Mouse (Mus musculus): Measurements from ENCODE around the gene Dbh. TPM values are rescaled to one million over a fixed set of nuclear protein-coding genes. Genes with fewer than 3 reads are reported as not detected.
A peak's percentile ranks its signal among the peaks of the same experiment; 100 is the strongest.

The Dbh gene
- not detected in 2 replicates for polyA plus RNA-seq (2016; fragmentation: Nextera tagmentation; extraction: Ambion mirVana)

GRCm38 (mm10) chr2:27164796-27165590, at the start of gene Dbh:
Dbh (plus strand) TSS chr2:27165233.
- Histone ChIP-seq H3K4me1 (peaks cover 50% of the 10 kb centered on the region), H3K27ac (peak within 1 kb of the TSS; percentile 43; the same call in 1 of the 2 replicates), H3K36me3 (no peaks in the 10 kb centered on the region), H3K27me3 (ENCODE audit: low read depth, poor library complexity, severe bottlenecking) (no peaks in the 10 kb centered on the region), H3K9me3 (replicated peaks) (no peaks in the 10 kb centered on the region), H3K4me3 (no peak within 1 kb of the TSS)
- 85% methylated on average over 12 of the region's 12 CpGs for WGBS
- DNase-seq (ENCODE audit: low spot score) = no peak

GRCm38 (mm10) chr2:27118452-27118851, 46.6 kb upstream of the Dbh start:
- DNase-seq (ENCODE audit: low spot score) = no peak
- peaks cover 62% of the 10 kb centered on the region for H3K4me1 ChIP-seq
- H3K9me3 ChIP-seq (replicated peaks) = no peaks in the 10 kb centered on the region
- no peaks in the 10 kb centered on the region for H3K36me3 ChIP-seq
- no peak overlapping the region for H3K4me3 ChIP-seq
- 53% methylated on average over 4 of the region's 4 CpGs for WGBS
- 0 out of 2 replicates have a peak, but pooled peaks cover 7% of the 10 kb centered on the region for H3K27me3 ChIP-seq (ENCODE audit: low read depth, poor library complexity, severe bottlenecking)
- peak overlapping the region; percentile 88 for H3K27ac ChIP-seq

- Histone ChIP-seq H3K9me3 (replicated peaks) (no peaks in the 10 kb centered on the region), H3K4me1 (peaks cover 71% of the 10 kb centered on the region), H3K27me3 (ENCODE audit: low read depth, poor library complexity, severe bottlenecking) (0 out of 2 replicates have a peak, but pooled peaks cover 7% of the 10 kb centered on the region), H3K4me3 (no peak overlapping the region), H3K27ac (peak overlapping the region; percentile 88), H3K36me3 (no peaks in the 10 kb centered on the region)
- 88% methylated on average over 2 of the region's 2 CpGs for WGBS
- no peak for DNase-seq (ENCODE audit: low spot score)
These were observed 45.3 kb upstream of the Dbh start for GRCm38 (mm10) chr2:27119766-27120165.

- peak overlapping the region; percentile 88 for H3K27ac ChIP-seq
- peaks cover 71% of the 10 kb centered on the region for H3K4me1 ChIP-seq
These were observed 44.8 kb upstream of the Dbh start for GRCm38 (mm10) chr2:27120241-27120641.

GRCm38 (mm10) chr2:27121626-27122355, 43.2 kb upstream of the Dbh start:
- peak overlapping the region; percentile 36 for H3K4me3 ChIP-seq
- peaks cover 81% of the 10 kb centered on the region for H3K4me1 ChIP-seq
- 9% methylated on average over 9 of the region's 9 CpGs for WGBS
- H3K27me3 ChIP-seq (ENCODE audit: low read depth, poor library complexity, severe bottlenecking) = 0 out of 2 replicates have a peak, but pooled peaks cover 7% of the 10 kb centered on the region
- H3K9me3 ChIP-seq (replicated peaks) = no peaks in the 10 kb centered on the region
- no peaks in the 10 kb centered on the region for H3K36me3 ChIP-seq
- H3K27ac ChIP-seq = peak overlapping the region; percentile 88
- peak; percentile 87 for DNase-seq (ENCODE audit: low spot score)

More at GRCm38 (mm10) chr2:27120241-27120641, 44.8 kb upstream of the Dbh start:
- H3K36me3 ChIP-seq = no peaks in the 10 kb centered on the region
- DNase-seq (ENCODE audit: low spot score) = no peak
- no peaks in the 10 kb centered on the region for H3K9me3 ChIP-seq (replicated peaks)
- H3K4me3 ChIP-seq = no peak overlapping the region
- 0 out of 2 replicates have a peak, but pooled peaks cover 7% of the 10 kb centered on the region for H3K27me3 ChIP-seq (ENCODE audit: low read depth, poor library complexity, severe bottlenecking)
- 91% methylated on average over 8 of the region's 8 CpGs for WGBS

GRCm38 (mm10) chr2:27122578-27122977, 42.5 kb upstream of the Dbh start:
- Histone ChIP-seq H3K27ac (peak overlapping the region; percentile 88), H3K4me1 (peaks cover 78% of the 10 kb centered on the region), H3K36me3 (no peaks in the 10 kb centered on the region), H3K9me3 (replicated peaks) (no peaks in the 10 kb centered on the region), H3K4me3 (peak overlapping the region; percentile 36; the same call in 1 of the 2 replicates), H3K27me3 (ENCODE audit: low read depth, poor library complexity, severe bottlenecking) (peaks cover 10% of the 10 kb centered on the region; the same call in 1 of the 2 replicates)
- WGBS = 56% methylated on average over 9 of the region's 9 CpGs
- DNase-seq (ENCODE audit: low spot score) = peak; percentile 37

GRCm38 (mm10) chr2:27123121-27123520, 41.9 kb upstream of the Dbh start:
- H3K27ac ChIP-seq = peak overlapping the region; percentile 88
- WGBS = 91% methylated on average over 4 of the region's 4 CpGs

GRCm38 (mm10) chr2:27125979-27126378, 39.1 kb upstream of the Dbh start:
- H3K27ac ChIP-seq = peak overlapping the region; percentile 58
- peaks cover 47% of the 10 kb centered on the region for H3K4me1 ChIP-seq
- DNase-seq (ENCODE audit: low spot score) = peak; percentile 80
- H3K4me3 ChIP-seq = no peak overlapping the region
- H3K36me3 ChIP-seq = no peaks in the 10 kb centered on the region
- peaks cover 6% of the 10 kb centered on the region; the same call in 1 of the 2 replicates for H3K27me3 ChIP-seq (ENCODE audit: low read depth, poor library complexity, severe bottlenecking)
- H3K9me3 ChIP-seq (replicated peaks) = no peaks in the 10 kb centered on the region
- 42% methylated on average over 10 of the region's 10 CpGs for WGBS

More at GRCm38 (mm10) chr2:27123121-27123520, 41.9 kb upstream of the Dbh start:
- Histone ChIP-seq H3K9me3 (replicated peaks) (no peaks in the 10 kb centered on the region), H3K4me3 (no peak overlapping the region), H3K27me3 (ENCODE audit: low read depth, poor library complexity, severe bottlenecking) (peaks cover 10% of the 10 kb centered on the region; the same call in 1 of the 2 replicates), H3K4me1 (peaks cover 73% of the 10 kb centered on the region), H3K36me3 (no peaks in the 10 kb centered on the region)
- DNase-seq (ENCODE audit: low spot score) = no peak

GRCm38 (mm10) chr2:27126496-27126895, 38.5 kb upstream of the Dbh start:
- 59% methylated on average over 4 of the region's 4 CpGs for WGBS
- no peak overlapping the region for H3K4me3 ChIP-seq
- no peaks in the 10 kb centered on the region for H3K36me3 ChIP-seq
- H3K9me3 ChIP-seq (replicated peaks) = no peaks in the 10 kb centered on the region
- DNase-seq (ENCODE audit: low spot score) = no peak
- H3K27ac ChIP-seq = peak overlapping the region; percentile 58
- peaks cover 42% of the 10 kb centered on the region for H3K4me1 ChIP-seq
- peaks cover 6% of the 10 kb centered on the region; the same call in 1 of the 2 replicates for H3K27me3 ChIP-seq (ENCODE audit: low read depth, poor library complexity, severe bottlenecking)

GRCm38 (mm10) chr2:27128990-27129389, 36.0 kb upstream of the Dbh start:
- Histone ChIP-seq H3K27ac (peak overlapping the region; percentile 47; the same call in 1 of the 2 replicates), H3K9me3 (replicated peaks) (no peaks in the 10 kb centered on the region), H3K4me1 (peaks cover 17% of the 10 kb centered on the region), H3K27me3 (ENCODE audit: low read depth, poor library complexity, severe bottlenecking) (peaks cover 6% of the 10 kb centered on the region; the same call in 1 of the 2 replicates), H3K4me3 (no peak overlapping the region), H3K36me3 (no peaks in the 10 kb centered on the region)
- DNase-seq (ENCODE audit: low spot score) = no peak
- 69% methylated on average over 3 of the region's 3 CpGs for WGBS

- DNase-seq (ENCODE audit: low spot score) = no peak
- H3K4me3 ChIP-seq = no peak overlapping the region
- H3K27me3 ChIP-seq (ENCODE audit: low read depth, poor library complexity, severe bottlenecking) = peaks cover 40% of the 10 kb centered on the region
- 89% methylated on average over 5 of the region's 5 CpGs for WGBS
- no peaks in the 10 kb centered on the region for H3K36me3 ChIP-seq
- no peak overlapping the region for H3K27ac ChIP-seq
- 0 out of 2 replicates have a peak, but pooled peaks cover 2% of the 10 kb centered on the region for H3K4me1 ChIP-seq
- H3K9me3 ChIP-seq (replicated peaks) = no peaks in the 10 kb centered on the region
These were observed 29.1 kb upstream of the Dbh start for GRCm38 (mm10) chr2:27135935-27136334.

GRCm38 (mm10) chr2:27136336-27136735, 28.7 kb upstream of the Dbh start:
- Histone ChIP-seq H3K4me3 (no peak overlapping the region), H3K4me1 (0 out of 2 replicates have a peak, but pooled peaks cover 2% of the 10 kb centered on the region), H3K36me3 (no peaks in the 10 kb centered on the region), H3K27me3 (ENCODE audit: low read depth, poor library complexity, severe bottlenecking) (peaks cover 44% of the 10 kb centered on the region), H3K9me3 (replicated peaks) (no peaks in the 10 kb centered on the region), H3K27ac (no peak overlapping the region)
- WGBS = 80% methylated on average over 3 of the region's 3 CpGs
- no peak for DNase-seq (ENCODE audit: low spot score)

All from limb, embryonic 10.5 days (tissue).